Mouse (Mus musculus) T-cell, adult 2 months (primary cell): ENCODE measurements around the gene Nutm2.
"Not testable (repeated sequence)": the region's sequence is repeated elsewhere in the genome, so short reads cannot be mapped to it uniquely, and the experiment has no call there.

Source experiments
- DNase-seq: peaks from one replicate; pipeline ENCODE4 v3.0.0; 2022; ENCODE audit warnings: low spot score

The Nutm2 gene

DNA sequence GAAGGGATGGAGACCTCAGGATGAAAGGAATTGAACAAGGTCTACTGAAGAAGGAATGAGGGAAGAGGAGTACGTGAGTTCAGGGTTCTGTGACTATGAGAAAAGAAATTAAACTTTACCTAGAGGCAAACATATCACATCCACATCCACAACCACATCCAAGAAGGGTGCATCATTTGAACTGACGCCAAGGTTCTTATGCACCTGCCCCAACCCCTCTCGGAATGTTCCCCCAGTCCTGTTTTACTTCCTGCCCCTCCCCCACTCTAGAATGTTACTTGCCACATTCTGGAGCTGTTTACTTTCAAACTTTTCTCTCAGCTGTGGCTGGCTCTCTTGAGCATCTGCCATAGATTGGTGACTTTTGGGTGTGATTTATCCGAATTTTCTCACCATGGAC is at the start of gene Nutm2:
TSS of gene Nutm2 (plus strand) at position 301 of the 400 bp plus-strand sequence.
- DNase-seq, result no peak

- peak; percentile 54 for DNase-seq
These were observed 49.5 kb upstream of the Nutm2 start, which contains the start of gene Fbxw17 for GRCm38 (mm10) chr13:50417389-50418183. Gene Fbxw17, plus strand, starts transcription at chr13:50417864.

DNA sequence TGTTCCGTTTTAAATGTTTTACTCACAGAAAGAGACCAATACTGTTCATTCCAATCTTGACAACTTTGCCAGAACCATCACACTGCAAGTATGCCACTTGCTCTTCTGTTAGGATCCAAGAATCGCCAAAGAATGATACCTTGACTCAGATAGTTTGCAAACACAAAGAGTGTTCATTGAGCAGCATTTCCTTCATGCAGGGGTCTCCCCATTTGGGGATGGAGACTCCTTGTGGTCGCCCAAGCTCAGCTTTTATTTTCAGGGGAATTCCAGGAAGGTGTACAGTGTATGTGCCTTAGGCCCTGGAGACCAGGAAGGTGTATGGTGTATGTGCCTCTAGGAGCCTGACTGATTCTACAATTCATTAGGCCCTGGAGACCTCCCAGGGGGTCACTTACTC is 48.7 kb upstream of the Nutm2 start:
- DNase-seq, result no peak

GRCm38 (mm10) chr13:50423625-50424209 is 43.4 kb upstream of the Nutm2 start:
- DNase-seq, result no peak

- no peak for DNase-seq
These were observed 42.6 kb upstream of the Nutm2 start for GRCm38 (mm10) chr13:50424517-50424916.

DNA sequence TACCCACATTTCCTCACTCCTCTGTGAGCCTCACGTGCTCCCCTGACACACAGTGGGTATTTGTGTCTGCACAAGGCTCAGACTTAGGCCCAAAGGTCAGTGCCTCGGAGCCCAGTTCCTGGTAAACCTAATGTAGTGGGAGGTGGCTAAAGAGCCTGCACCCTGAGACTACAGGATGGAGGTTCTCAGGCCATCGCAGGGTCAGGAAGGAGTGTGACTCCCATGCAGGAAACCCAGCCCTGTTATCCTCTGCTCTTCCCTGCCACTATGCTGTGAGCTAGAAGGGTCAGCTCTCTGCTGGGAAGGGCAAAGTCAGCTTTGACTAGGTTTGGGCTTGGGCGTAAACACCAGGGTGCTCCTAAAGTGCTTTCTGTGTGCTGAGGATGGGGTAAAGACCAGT is 40.4 kb upstream of the Nutm2 start:
- DNase-seq, result no peak

GRCm38 (mm10) chr13:50443812-50444211 is 23.3 kb upstream of the Nutm2 start, which contains the start of gene Gm47429:
Gene Gm47429, minus strand, starts transcription at chr13:50443912.
- DNase-seq, result no peak

GRCm38 (mm10) chr13:50445261-50445660 is 21.8 kb upstream of the Nutm2 start:
- DNase-seq, result no peak

GRCm38 (mm10) chr13:50452266-50452665 is 14.8 kb upstream of the Nutm2 start:
- not testable (repeated sequence) for DNase-seq

- DNase-seq, result no peak
These were observed 13.7 kb upstream of the Nutm2 start for GRCm38 (mm10) chr13:50453426-50453825.

GRCm38 (mm10) chr13:50460433-50460832 is 6.7 kb upstream of the Nutm2 start:
- not testable (repeated sequence) for DNase-seq

- no peak for DNase-seq
These were observed 2.2 kb upstream of the Nutm2 start for GRCm38 (mm10) chr13:50464621-50465562.

DNA sequence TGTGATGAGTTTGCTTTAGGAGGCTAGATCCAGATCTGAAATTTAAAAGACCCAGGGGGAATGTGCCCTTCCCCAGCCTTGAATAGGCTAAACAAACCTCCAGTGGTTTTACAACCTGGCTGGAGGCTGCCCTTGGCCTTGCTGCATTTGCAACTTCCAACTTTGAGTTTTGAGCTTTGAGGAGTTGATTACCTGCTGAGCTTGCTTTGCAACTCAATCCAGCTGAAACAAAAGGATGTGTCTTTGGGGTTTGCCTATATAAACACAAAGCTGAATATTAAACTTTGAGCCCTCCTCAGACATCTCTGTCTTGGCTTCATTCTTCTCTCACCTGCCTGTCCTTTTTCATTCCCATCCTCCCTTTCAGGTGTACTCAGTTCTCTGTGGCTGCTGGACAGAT is 21.4 kb downstream of the Nutm2 start:
- DNase-seq, result not testable (repeated sequence)

- not testable (repeated sequence) for DNase-seq
These were observed 43.6 kb downstream of the Nutm2 start for GRCm38 (mm10) chr13:50510470-50511343.
